Mouse (Mus musculus) neural tube, embryonic 14.5 days (tissue): ENCODE measurements around the gene Prex1. TPM values are rescaled to one million over a fixed set of nuclear protein-coding genes. Genes with fewer than 3 reads are reported as not detected.

Experiments
- ATAC-seq: fragments of 200-750 bp; cut with Nextera tagmentation; 2 replicates; pipeline ENCODE4 v1.8.0; 2017; ENCODE audit warnings: low read depth, mild to moderate bottlenecking, moderate TSS enrichment, moderate library complexity
- H3K27ac ChIP-seq: fragments of 300-500 bp; sonication (generic); 2 replicates; pipeline ENCODE4 v1.5.1; 2014; ENCODE audit warnings: low read depth, mild to moderate bottlenecking, control low read depth, low read length, moderate library complexity, mixed read lengths
- H3K27me3 ChIP-seq: fragments of 300-500 bp; sonication (generic); 2 replicates; pipeline ENCODE4 v1.6.1; 2014; ENCODE audit warnings: low read length; ENCODE audit not compliant: control insufficient read depth, insufficient read depth
- H3K36me3 ChIP-seq: fragments of 300-500 bp; sonication (generic); 2 replicates; pipeline ENCODE4 v1.6.1; 2014; ENCODE audit warnings: low read length, mixed read lengths; ENCODE audit not compliant: control insufficient read depth, insufficient read depth
- H3K4me1 ChIP-seq: fragments of 300-500 bp; sonication (generic); 2 replicates; pipeline ENCODE4 v1.6.1; 2014; ENCODE audit warnings: low read length; ENCODE audit not compliant: control insufficient read depth, insufficient read depth
- H3K4me2 ChIP-seq: fragments of 300-500 bp; sonication (generic); 2 replicates; pipeline ENCODE4 v1.6.1; 2014; ENCODE audit warnings: mild to moderate bottlenecking, low read depth, low read length, control low read depth
- H3K4me3 ChIP-seq: fragments of 300-500 bp; sonication (generic); 2 replicates; pipeline ENCODE4 v1.5.1; 2014; ENCODE audit warnings: low read depth, low read length, control low read depth, mixed read lengths
- H3K9ac ChIP-seq: fragments of 300-500 bp; sonication (generic); replicated peaks from 2 replicates; pipeline ENCODE4 v1.6.1; 2014; ENCODE audit warnings: low read depth, mild to moderate bottlenecking, control low read depth, low read length, mixed read lengths
- H3K9me3 ChIP-seq: fragments of 300-500 bp; sonication (generic); 2 replicates; pipeline ENCODE4 v1.6.1; 2016; ENCODE audit warnings: low read length; ENCODE audit not compliant: control insufficient read depth
- WGBS: fragments of 180-500 bp; shearing (Covaris S2); extraction: QIAGEN DNeasy Blood & Tissue Kit; methylation state at CpG from one replicate; pipeline ENCODE4 v1.1.7; 2014; 5-methylcytosine and 5-hydroxymethylcytosine counted together
- polyA plus RNA-seq: library from polyadenylated mRNA; unstranded; fragments of >200 nt; fragmentation: Nextera tagmentation; extraction: Ambion mirVana; gene quantifications from 2 replicates; pipeline ENCODE4 v1.2.1, GENCODE M21; 2014

Prex1 gene
- polyA plus RNA-seq, 1 experiment from 2014 or later = 25.9 TPM

GRCm38 (mm10) chr2:166673951-166674350 lies 39.7 kb downstream of the Prex1 start:
- Histone ChIP-seq H3K4me3 (no peak overlapping the region), H3K9me3 (no peaks in the 10 kb centered on the region), H3K4me1 (peaks cover 37% of the 10 kb centered on the region), H3K36me3 (no peaks in the 10 kb centered on the region), H3K9ac (no peak overlapping the region), H3K27me3 (no peaks in the 10 kb centered on the region), H3K27ac (no peak overlapping the region), H3K4me2 (no peak overlapping the region)
- ATAC-seq = no peak
- 90% methylated on average over 12 of the region's 12 CpGs for WGBS

GRCm38 (mm10) chr2:166672171-166672965 lies 41.3 kb downstream of the Prex1 start:
- Histone ChIP-seq H3K4me2 (no peak overlapping the region), H3K27ac (peak overlapping the region; percentile 55; the same call in 1 of the 2 replicates), H3K27me3 (no peaks in the 10 kb centered on the region), H3K4me3 (no peak overlapping the region), H3K4me1 (peaks cover 46% of the 10 kb centered on the region), H3K9ac (no peak overlapping the region; the same call in 1 of the 2 replicates), H3K36me3 (no peaks in the 10 kb centered on the region), H3K9me3 (no peaks in the 10 kb centered on the region)
- no peak for ATAC-seq
- WGBS = 75% methylated on average over 14 of the region's 14 CpGs

GRCm38 (mm10) chr2:166671614-166672013 lies 42.0 kb downstream of the Prex1 start:
- Histone ChIP-seq H3K27me3 (no peaks in the 10 kb centered on the region), H3K9me3 (no peaks in the 10 kb centered on the region), H3K4me2 (no peak overlapping the region), H3K4me1 (peaks cover 50% of the 10 kb centered on the region), H3K4me3 (no peak overlapping the region), H3K36me3 (no peaks in the 10 kb centered on the region), H3K27ac (peak overlapping the region; percentile 55), H3K9ac (no peak overlapping the region; the same call in 1 of the 2 replicates)
- no peak for ATAC-seq
- 92% methylated on average over 14 of the region's 14 CpGs for WGBS

- peak; percentile 85 for ATAC-seq
- Histone ChIP-seq H3K4me1 (peaks cover 44% of the 10 kb centered on the region), H3K9ac (no peak overlapping the region)
These were observed 42.6 kb downstream of the Prex1 start for GRCm38 (mm10) chr2:166671019-166671418.

GRCm38 (mm10) chr2:166669922-166670321 lies 43.7 kb downstream of the Prex1 start:
- ATAC-seq = no peak
- no peak overlapping the region for H3K4me3 ChIP-seq
- no peaks in the 10 kb centered on the region for H3K36me3 ChIP-seq
- H3K4me1 ChIP-seq = peaks cover 33% of the 10 kb centered on the region; the same call in 1 of the 2 replicates
- H3K9ac ChIP-seq = no peak overlapping the region
- no peak overlapping the region for H3K4me2 ChIP-seq
- H3K9me3 ChIP-seq = no peaks in the 10 kb centered on the region
- no peak overlapping the region for H3K27ac ChIP-seq
- WGBS = 79% methylated on average over 9 of the region's 9 CpGs
- no peaks in the 10 kb centered on the region for H3K27me3 ChIP-seq

More at GRCm38 (mm10) chr2:166671019-166671418, 42.6 kb downstream of the Prex1 start:
- no peak overlapping the region for H3K4me3 ChIP-seq
- H3K27ac ChIP-seq = peak overlapping the region; percentile 28; the same call in 1 of the 2 replicates
- no peaks in the 10 kb centered on the region for H3K9me3 ChIP-seq
- 10% methylated on average over 8 of the region's 8 CpGs for WGBS
- no peaks in the 10 kb centered on the region for H3K36me3 ChIP-seq
- H3K4me2 ChIP-seq = no peak overlapping the region
- no peaks in the 10 kb centered on the region for H3K27me3 ChIP-seq

- H3K4me3 ChIP-seq = no peak overlapping the region
- H3K9me3 ChIP-seq = no peaks in the 10 kb centered on the region
- no peaks in the 10 kb centered on the region for H3K27me3 ChIP-seq
- WGBS = 30% methylated on average over 22 of the region's 22 CpGs
- no peaks in the 10 kb centered on the region for H3K36me3 ChIP-seq
- peaks cover 40% of the 10 kb centered on the region for H3K4me1 ChIP-seq
- H3K27ac ChIP-seq = peak overlapping the region; percentile 44; the same call in 1 of the 2 replicates
- no peak overlapping the region for H3K4me2 ChIP-seq
- no peak overlapping the region for H3K9ac ChIP-seq
- ATAC-seq = no peak
These were observed 45.6 kb downstream of the Prex1 start for GRCm38 (mm10) chr2:166667790-166668695.

- 89% methylated on average over 13 of the region's 13 CpGs for WGBS
- Histone ChIP-seq H3K9ac (no peak overlapping the region), H3K4me3 (no peak overlapping the region), H3K4me2 (no peak overlapping the region), H3K4me1 (peaks cover 54% of the 10 kb centered on the region), H3K27me3 (no peaks in the 10 kb centered on the region), H3K36me3 (no peaks in the 10 kb centered on the region), H3K27ac (no peak overlapping the region), H3K9me3 (no peaks in the 10 kb centered on the region)
- no peak for ATAC-seq
These were observed 47.5 kb downstream of the Prex1 start for GRCm38 (mm10) chr2:166666175-166666574.

- no peak overlapping the region for H3K9ac ChIP-seq
- H3K4me2 ChIP-seq = no peak overlapping the region
- H3K9me3 ChIP-seq = no peaks in the 10 kb centered on the region
- no peaks in the 10 kb centered on the region for H3K27me3 ChIP-seq
- no peak for ATAC-seq
- 76% methylated on average over 6 of the region's 6 CpGs for WGBS
- H3K27ac ChIP-seq = no peak overlapping the region
- H3K4me1 ChIP-seq = peaks cover 50% of the 10 kb centered on the region
- no peaks in the 10 kb centered on the region for H3K36me3 ChIP-seq
- no peak overlapping the region for H3K4me3 ChIP-seq
These were observed 48.2 kb downstream of the Prex1 start for GRCm38 (mm10) chr2:166665244-166665922.
